Mouse (Mus musculus): ENCODE data around the gene Zfp369. TPM values are rescaled to one million over a fixed set of nuclear protein-coding genes. Genes with fewer than 3 reads are reported as not detected.
"Not testable (repeated sequence)": the region's sequence is repeated elsewhere in the genome, so short reads cannot be mapped to it uniquely, and the experiment has no call there.

The Zfp369 gene
- total and polyA plus RNA-seq, 3 experiments = 11.0 to 23.3 (median 21.2) TPM

GRCm38 (mm10) chr13:65286771-65287170 lies 8.2 kb downstream of the Zfp369 start:
- 96% methylated on average over 2 of the region's 2 CpGs for WGBS
- Histone ChIP-seq H3K4me1 (ENCODE audit: control insufficient read depth, insufficient read depth, low read length) (no peaks in the 10 kb centered on the region), H3K27ac (no peak overlapping the region), H3K9ac (ENCODE audit: low read depth, low read length) (no peak overlapping the region), H3K79me2 (replicated peaks; ENCODE audit: control insufficient read depth, insufficient read depth, low read length) (no peaks in the 10 kb centered on the region), H3K27me3 (ENCODE audit: control insufficient read depth, insufficient read depth, low read length) (no peaks in the 10 kb centered on the region), H3K4me3 (no peak overlapping the region), H3K36me3 (ENCODE audit: control insufficient read depth, insufficient read depth, low read length) (no peaks in the 10 kb centered on the region)
- no peak for DNase-seq
- intact Hi-C loops (cut with DNase I) = no loop called here
- TF ChIP-seq CTCF (IDR thresholded peaks at IDR 0.05) (no peak), POLR2A (IDR thresholded peaks at IDR 0.05; ENCODE audit: insufficient read depth, low read depth, low read length) (no peak), EP300 (IDR thresholded peaks at IDR 0.05; ENCODE audit: insufficient read depth, low read depth, low read length) (no peak)

GRCm38 (mm10) chr13:65296354-65296753 lies 17.7 kb downstream of the Zfp369 start:
- 99% methylated on average over 4 of the region's 4 CpGs for WGBS
- no peaks in the 10 kb centered on the region for H3K4me1 ChIP-seq (ENCODE audit: control insufficient read depth, insufficient read depth, low read length)
- no peaks in the 10 kb centered on the region for H3K27me3 ChIP-seq (ENCODE audit: control insufficient read depth, insufficient read depth, low read length)
- no peak overlapping the region for H3K9ac ChIP-seq (ENCODE audit: low read depth, low read length)
- H3K36me3 ChIP-seq (ENCODE audit: control insufficient read depth, insufficient read depth, low read length) = peaks cover 2% of the 10 kb centered on the region; the same call in 1 of the 2 replicates
- H3K27ac ChIP-seq = no peak overlapping the region
- H3K79me2 ChIP-seq (replicated peaks; ENCODE audit: control insufficient read depth, insufficient read depth, low read length) = no peaks in the 10 kb centered on the region
- H3K4me3 ChIP-seq = no peak overlapping the region
- DNase-seq = no peak
- intact Hi-C loops (cut with DNase I) = no loop called here
- TF ChIP-seq POLR2A (IDR thresholded peaks at IDR 0.05; ENCODE audit: insufficient read depth, low read depth, low read length) = no peak
- TF ChIP-seq CTCF (IDR thresholded peaks at IDR 0.05) = no peak
- no peak for TF ChIP-seq EP300 (IDR thresholded peaks at IDR 0.05; ENCODE audit: insufficient read depth, low read depth, low read length)

GRCm38 (mm10) chr13:65310849-65311248 lies 32.2 kb downstream of the Zfp369 start:
- H3K4me3 ChIP-seq = peak overlapping the region; percentile 30; the same call in 1 of the 2 replicates
- not testable (repeated sequence) for H3K9ac ChIP-seq (ENCODE audit: low read depth, low read length); H3K79me2 ChIP-seq (replicated peaks; ENCODE audit: control insufficient read depth, insufficient read depth, low read length); H3K4me1 ChIP-seq (ENCODE audit: control insufficient read depth, insufficient read depth, low read length); H3K27me3 ChIP-seq (ENCODE audit: control insufficient read depth, insufficient read depth, low read length); H3K36me3 ChIP-seq (ENCODE audit: control insufficient read depth, insufficient read depth, low read length); H3K27ac ChIP-seq
- peak; percentile 79 for TF ChIP-seq CTCF (IDR thresholded peaks at IDR 0.05)
- intact Hi-C loops (cut with DNase I) = loop anchor here (1.0 to 5.0 kb wide), 2 partner anchors 135 to 869 kb away; no protein-coding TSS in a partner anchor
- WGBS = 33% methylated on average over 12 of the region's 12 CpGs
- DNase-seq = peak; percentile 23 to 39

- no peak for TF ChIP-seq CTCF (IDR thresholded peaks at IDR 0.05)
- no peak for TF ChIP-seq EP300 (IDR thresholded peaks at IDR 0.05; ENCODE audit: insufficient read depth, low read depth, low read length)
- no peak for TF ChIP-seq POLR2A (IDR thresholded peaks at IDR 0.05; ENCODE audit: insufficient read depth, low read depth, low read length)
- WGBS = 14% methylated on average over 27 of the region's 27 CpGs
- H3K79me2 ChIP-seq (replicated peaks; ENCODE audit: control insufficient read depth, insufficient read depth, low read length) = no peaks in the 10 kb centered on the region
- DNase-seq = no peak
- H3K4me1 ChIP-seq (ENCODE audit: control insufficient read depth, insufficient read depth, low read length) = no peaks in the 10 kb centered on the region
- intact Hi-C loops (cut with DNase I) = loop anchor here (1.0 to 5.0 kb wide), 2 partner anchors 135 to 869 kb away; no protein-coding TSS in a partner anchor
- H3K27ac ChIP-seq = no peak overlapping the region
- H3K36me3 ChIP-seq (ENCODE audit: control insufficient read depth, insufficient read depth, low read length) = no peaks in the 10 kb centered on the region
- H3K4me3 ChIP-seq = peak overlapping the region; percentile 14; the same call in 1 of the 2 replicates
- H3K9ac ChIP-seq (ENCODE audit: low read depth, low read length) = no peak overlapping the region
- H3K27me3 ChIP-seq (ENCODE audit: control insufficient read depth, insufficient read depth, low read length) = no peaks in the 10 kb centered on the region
Measured at GRCm38 (mm10) chr13:65311311-65311755, 32.7 kb downstream of the Zfp369 start.

- Histone ChIP-seq H3K27ac (no peak overlapping the region), H3K4me3 (no peak overlapping the region), H3K36me3 (ENCODE audit: control insufficient read depth, insufficient read depth, low read length) (no peaks in the 10 kb centered on the region), H3K4me1 (ENCODE audit: control insufficient read depth, insufficient read depth, low read length) (no peaks in the 10 kb centered on the region), H3K79me2 (replicated peaks; ENCODE audit: control insufficient read depth, insufficient read depth, low read length) (no peaks in the 10 kb centered on the region), H3K9ac (ENCODE audit: low read depth, low read length) (no peak overlapping the region), H3K27me3 (ENCODE audit: control insufficient read depth, insufficient read depth, low read length) (no peaks in the 10 kb centered on the region)
- TF ChIP-seq POLR2A (IDR thresholded peaks at IDR 0.05; ENCODE audit: insufficient read depth, low read depth, low read length) (no peak), CTCF (IDR thresholded peaks at IDR 0.05) (no peak), EP300 (IDR thresholded peaks at IDR 0.05; ENCODE audit: insufficient read depth, low read depth, low read length) (no peak)
- intact Hi-C loops (cut with DNase I) = loop anchor here (1.0 to 5.0 kb wide), 2 partner anchors 136 to 870 kb away; no protein-coding TSS in a partner anchor
- DNase-seq = no peak
- 88% methylated on average over 9 of the region's 9 CpGs for WGBS
Measured at GRCm38 (mm10) chr13:65311826-65312225, 33.2 kb downstream of the Zfp369 start.

- H3K4me1 ChIP-seq (ENCODE audit: control insufficient read depth, insufficient read depth, low read length); intact Hi-C loops (cut with DNase I); H3K79me2 ChIP-seq (replicated peaks; ENCODE audit: control insufficient read depth, insufficient read depth, low read length); DNase-seq; H3K9ac ChIP-seq (ENCODE audit: low read depth, low read length); H3K27ac ChIP-seq; H3K27me3 ChIP-seq (ENCODE audit: control insufficient read depth, insufficient read depth, low read length); H3K4me3 ChIP-seq; H3K36me3 ChIP-seq (ENCODE audit: control insufficient read depth, insufficient read depth, low read length): not testable (repeated sequence)
- 50% methylated on average over 5 of the region's 5 CpGs for WGBS
Measured at GRCm38 (mm10) chr13:65348501-65348900, 69.9 kb downstream of the Zfp369 start.

- H3K4me1 ChIP-seq (ENCODE audit: control insufficient read depth, insufficient read depth, low read length); H3K27me3 ChIP-seq (ENCODE audit: control insufficient read depth, insufficient read depth, low read length); intact Hi-C loops (cut with DNase I); H3K79me2 ChIP-seq (replicated peaks; ENCODE audit: control insufficient read depth, insufficient read depth, low read length); H3K4me3 ChIP-seq; H3K36me3 ChIP-seq (ENCODE audit: control insufficient read depth, insufficient read depth, low read length); H3K9ac ChIP-seq (ENCODE audit: low read depth, low read length); H3K27ac ChIP-seq; DNase-seq: not testable (repeated sequence)
- 9% methylated on average over 32 of the region's 33 CpGs for WGBS
Measured at GRCm38 (mm10) chr13:65351768-65352167, 73.2 kb downstream of the Zfp369 start.
